Mouse (Mus musculus) myocyte (in vitro differentiated cells): ENCODE data around the gene Olfr11. TPM values are rescaled to one million over a fixed set of nuclear protein-coding genes. Genes with fewer than 3 reads are reported as not detected.

ENCODE experiments used
- H3K27me3 ChIP-seq: one replicate; pipeline ENCODE4 v1.6.1; 2011; ENCODE audit not compliant: control insufficient read depth, insufficient read depth, insufficient read length
- H3K36me3 ChIP-seq: one replicate; pipeline ENCODE4 v1.6.1; 2011; ENCODE audit not compliant: control insufficient read depth, insufficient read depth
- H3K4me2 ChIP-seq: one replicate; pipeline ENCODE4 v1.6.1; 2011; ENCODE audit warnings: low read depth, control low read depth
- H3K4me3 ChIP-seq: one replicate; pipeline ENCODE4 v1.5.1; 2011; ENCODE audit warnings: mild to moderate bottlenecking, control low read depth, moderate library complexity
- H3K79me2 ChIP-seq: one replicate; pipeline ENCODE4 v1.6.1; 2011; ENCODE audit not compliant: control insufficient read depth, insufficient read depth
- H3ac ChIP-seq: one replicate; pipeline ENCODE4 v1.6.1; 2011; ENCODE audit not compliant: control insufficient read depth, insufficient read length
- CEBPB ChIP-seq: IDR thresholded peaks from 2 replicates; pipeline ENCODE4 v1.6.1; 2011; ENCODE audit warnings: mild to moderate bottlenecking, moderate library complexity; ENCODE audit not compliant: poor library complexity, insufficient read depth, severe bottlenecking
- E2F4 ChIP-seq: IDR thresholded peaks from one replicate; pipeline ENCODE4 v1.6.1; 2011; ENCODE audit warnings: mild to moderate bottlenecking, control low read depth, moderate library complexity; ENCODE audit not compliant: insufficient read depth
- MAX ChIP-seq: IDR thresholded peaks from one replicate; pipeline ENCODE4 v1.6.1; 2011; ENCODE audit warnings: low read depth, mild to moderate bottlenecking, control low read depth
- MYOD1 ChIP-seq, 3 experiments: IDR thresholded peaks; one replicate each; pipeline ENCODE4 v1.6.1; 2011; ENCODE audit warnings: control low read depth in 2 of 3, low read depth in 2 of 3, mild to moderate bottlenecking in 2 of 3, moderate library complexity in 1 of 3; ENCODE audit not compliant: insufficient read length in 2 of 3, control insufficient read depth in 1 of 3
- MYOG ChIP-seq, 3 experiments: IDR thresholded peaks; one replicate each; pipeline ENCODE4 v1.6.1; 2011; ENCODE audit warnings: control low read depth in 2 of 3, low read depth in 2 of 3, mild to moderate bottlenecking in 2 of 3; ENCODE audit not compliant: insufficient read length in 2 of 3, control insufficient read depth in 1 of 3, insufficient read depth in 1 of 3
- POLR2A ChIP-seq: IDR thresholded peaks from one replicate; pipeline ENCODE4 v1.6.1; 2011; ENCODE audit warnings: low read depth, mild to moderate bottlenecking, control low read depth, moderate library complexity; ENCODE audit not compliant: insufficient read length
- POLR2AphosphoS2 ChIP-seq: IDR thresholded peaks from one replicate; pipeline ENCODE4 v1.6.1; 2011; ENCODE audit warnings: low read depth, control low read depth; ENCODE audit not compliant: insufficient read length
- REST ChIP-seq: IDR thresholded peaks from one replicate; pipeline ENCODE4 v1.6.1; 2011; ENCODE audit warnings: mild to moderate bottlenecking, control low read depth, moderate library complexity; ENCODE audit not compliant: insufficient read depth, insufficient read length
- SRF ChIP-seq: IDR thresholded peaks from one replicate; pipeline ENCODE4 v1.6.1; 2011; ENCODE audit warnings: low read depth; ENCODE audit not compliant: control insufficient read depth, insufficient read length
- TCF12 ChIP-seq: IDR thresholded peaks from one replicate; pipeline ENCODE4 v1.6.1; 2011; ENCODE audit warnings: mild to moderate bottlenecking, control low read depth; ENCODE audit not compliant: poor library complexity, insufficient read depth, severe bottlenecking
- TCF3 ChIP-seq: IDR thresholded peaks from one replicate; pipeline ENCODE4 v1.6.1; 2011; ENCODE audit warnings: low read depth, control low read depth; ENCODE audit not compliant: insufficient read length
- USF1 ChIP-seq: IDR thresholded peaks from one replicate; pipeline ENCODE4 v1.6.1; 2011; ENCODE audit warnings: low read depth, mild to moderate bottlenecking, control low read depth, moderate library complexity
- polyA plus RNA-seq: library from polyadenylated mRNA; unstranded; fragments of >200 nt; fragmentation: generic; extraction: Trizol; gene quantifications from one replicate; pipeline ENCODE4 v1.2.1, GENCODE M21; 2012; ENCODE audit warnings: missing spikeins

Olfr11 gene
- polyA plus RNA-seq, result not detected

DNA sequence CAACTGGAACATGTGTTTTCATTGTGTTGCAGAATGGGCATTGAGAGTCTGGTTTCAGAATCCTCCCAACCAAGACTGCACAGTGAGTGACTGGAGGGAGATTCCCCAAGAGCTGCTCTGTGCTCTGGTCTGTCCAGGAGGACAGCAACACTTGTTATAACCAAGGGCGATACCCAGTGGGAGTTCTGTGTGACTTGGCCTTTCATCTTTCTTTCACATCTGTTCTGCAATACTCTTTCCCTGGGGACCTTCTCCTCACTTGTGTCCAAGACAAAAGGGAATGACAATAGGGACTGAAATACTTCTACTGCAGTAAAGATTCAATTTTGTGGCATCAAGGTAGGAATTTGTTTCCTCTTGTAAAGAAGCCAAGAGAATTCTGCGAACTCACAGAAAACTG lies at the start of gene Olfr11:
Olfr11 (minus strand) TSS at position 101 of the 400 bp plus-strand sequence.
- H3K27me3 ChIP-seq, result no peaks in the 10 kb centered on the region
- no peaks in the 10 kb centered on the region for H3K79me2 ChIP-seq
- TF ChIP-seq MYOG (IDR thresholded peaks at IDR 0.05; ENCODE audit: control insufficient read depth in 1 of 3, insufficient read depth in 1 of 3, insufficient read length in 2 of 3, low read depth in 2 of 3) (no peak), POLR2A (no peak), MYOD1 (IDR thresholded peaks at IDR 0.05; ENCODE audit: control insufficient read depth in 1 of 3, insufficient read length in 2 of 3, low read depth in 2 of 3) (no peak), USF1 (no peak), REST (no peak), SRF (no peak)
- no peak within 1 kb of the TSS for H3K4me2 ChIP-seq
- no peak within 1 kb of the TSS for H3K4me3 ChIP-seq
- H3K36me3 ChIP-seq, result no peaks in the 10 kb centered on the region
- no peak within 1 kb of the TSS for H3ac ChIP-seq

DNA sequence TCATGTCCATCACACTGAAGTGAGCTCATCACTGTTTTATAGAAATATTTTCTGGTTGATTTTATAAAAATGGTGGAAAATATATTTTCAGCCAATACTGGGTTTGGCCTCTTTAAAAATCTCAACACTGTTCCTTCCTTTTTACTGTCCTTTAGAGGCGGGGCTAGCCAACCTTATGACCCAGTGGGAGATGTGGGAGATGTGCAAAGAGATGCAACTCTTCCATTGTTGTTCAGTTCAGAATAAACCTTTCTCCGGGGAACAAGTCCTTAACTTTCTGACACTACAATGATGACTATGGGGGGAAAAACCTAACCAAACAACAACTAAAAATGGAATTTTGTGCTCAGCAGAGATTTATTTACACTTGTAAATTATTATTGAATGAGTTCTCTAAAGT lies 35.0 kb upstream of the Olfr11 start, which contains the start of gene Olfr1360:
Olfr1360 (minus strand) TSS at position 101 of the 400 bp plus-strand sequence.
- TF ChIP-seq USF1 (no peak), TCF12 (no peak), MYOD1 (IDR thresholded peaks at IDR 0.05; ENCODE audit: control insufficient read depth in 1 of 3, insufficient read length in 2 of 3, low read depth in 2 of 3) (no peak), POLR2A (no peak), REST (no peak), CEBPB (no peak), SRF (no peak), POLR2AphosphoS2 (no peak), MYOG (IDR thresholded peaks at IDR 0.05; ENCODE audit: control insufficient read depth in 1 of 3, insufficient read depth in 1 of 3, insufficient read length in 2 of 3, low read depth in 2 of 3) (no peak), MAX (no peak), TCF3 (no peak), E2F4 (no peak)
- Histone ChIP-seq H3K4me2 (no peak within 1 kb of the TSS), H3K4me3 (no peak within 1 kb of the TSS), H3K36me3 (no peaks in the 10 kb centered on the region), H3K27me3 (no peaks in the 10 kb centered on the region), H3ac (no peak within 1 kb of the TSS), H3K79me2 (no peaks in the 10 kb centered on the region)

DNA sequence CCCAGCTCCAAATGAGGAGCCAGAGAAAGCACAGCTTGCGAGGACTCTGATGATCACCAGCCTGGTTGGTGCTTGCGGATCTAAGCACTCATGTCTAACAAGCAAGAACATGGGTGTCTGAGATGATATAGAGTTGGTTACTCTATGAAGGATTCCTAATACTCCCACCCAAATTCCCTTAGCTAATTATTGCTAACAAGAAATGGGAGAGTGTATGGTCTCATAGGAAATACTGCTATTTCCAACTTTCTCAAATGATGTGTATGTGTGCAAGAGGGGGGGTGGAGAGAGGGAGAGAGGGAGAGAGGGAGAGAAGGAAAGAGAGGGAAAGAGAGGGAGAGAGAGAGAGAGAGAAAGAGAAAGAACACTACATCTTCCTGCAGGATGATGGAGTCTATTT lies 21.0 kb upstream of the Olfr11 start, which contains the start of gene Olfr1361:
Olfr1361 (minus strand) TSS at position 101 of the 400 bp plus-strand sequence.
- Histone ChIP-seq H3K27me3 (no peaks in the 10 kb centered on the region), H3K4me3 (no peak within 1 kb of the TSS), H3ac (no peak within 1 kb of the TSS), H3K36me3 (no peaks in the 10 kb centered on the region), H3K79me2 (no peaks in the 10 kb centered on the region), H3K4me2 (no peak within 1 kb of the TSS)
- TF ChIP-seq SRF (no peak), MYOD1 (IDR thresholded peaks at IDR 0.05; ENCODE audit: control insufficient read depth in 1 of 3, insufficient read length in 2 of 3, low read depth in 2 of 3) (no peak), TCF3 (no peak), POLR2A (no peak), MAX (no peak), REST (no peak), TCF12 (no peak), CEBPB (no peak), USF1 (no peak), MYOG (IDR thresholded peaks at IDR 0.05; ENCODE audit: control insufficient read depth in 1 of 3, insufficient read depth in 1 of 3, insufficient read length in 2 of 3, low read depth in 2 of 3) (no peak), POLR2AphosphoS2 (no peak), E2F4 (no peak)

DNA sequence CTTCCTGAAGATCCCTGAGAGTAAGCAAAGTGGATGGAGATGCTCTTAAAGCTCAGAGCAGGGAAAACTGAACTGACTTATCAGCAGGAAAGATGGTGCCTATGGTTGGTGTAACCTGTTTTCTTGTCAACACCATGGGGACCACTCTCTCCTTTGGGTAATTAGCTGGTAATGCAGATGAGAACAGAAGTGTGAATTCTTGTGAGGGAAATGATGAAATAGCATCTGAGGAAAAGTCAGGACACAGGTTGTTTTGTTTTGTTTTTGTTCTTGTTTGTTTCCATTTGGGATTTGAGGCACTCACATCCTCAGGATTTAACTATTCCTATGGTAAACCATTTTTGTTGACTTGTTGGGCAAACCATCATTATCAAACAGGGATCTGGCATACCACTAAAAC lies 28.4 kb downstream of the Olfr11 start, which contains the start of gene Olfr1362:
Olfr1362 (minus strand) TSS at position 101 of the 400 bp plus-strand sequence.
- TF ChIP-seq MYOG (IDR thresholded peaks at IDR 0.05; ENCODE audit: control insufficient read depth in 1 of 3, insufficient read depth in 1 of 3, insufficient read length in 2 of 3, low read depth in 2 of 3) (no peak), USF1 (no peak), REST (no peak), CEBPB (no peak), MAX (no peak), E2F4 (no peak), POLR2AphosphoS2 (no peak), TCF12 (no peak), SRF (no peak), POLR2A (no peak), MYOD1 (IDR thresholded peaks at IDR 0.05; ENCODE audit: control insufficient read depth in 1 of 3, insufficient read length in 2 of 3, low read depth in 2 of 3) (no peak), TCF3 (no peak)
- no peak within 1 kb of the TSS for H3K4me3 ChIP-seq
- H3K36me3 ChIP-seq, result no peaks in the 10 kb centered on the region
- no peaks in the 10 kb centered on the region for H3K79me2 ChIP-seq
- no peak within 1 kb of the TSS for H3ac ChIP-seq
- H3K4me2 ChIP-seq, result no peak within 1 kb of the TSS
- H3K27me3 ChIP-seq, result no peaks in the 10 kb centered on the region

DNA sequence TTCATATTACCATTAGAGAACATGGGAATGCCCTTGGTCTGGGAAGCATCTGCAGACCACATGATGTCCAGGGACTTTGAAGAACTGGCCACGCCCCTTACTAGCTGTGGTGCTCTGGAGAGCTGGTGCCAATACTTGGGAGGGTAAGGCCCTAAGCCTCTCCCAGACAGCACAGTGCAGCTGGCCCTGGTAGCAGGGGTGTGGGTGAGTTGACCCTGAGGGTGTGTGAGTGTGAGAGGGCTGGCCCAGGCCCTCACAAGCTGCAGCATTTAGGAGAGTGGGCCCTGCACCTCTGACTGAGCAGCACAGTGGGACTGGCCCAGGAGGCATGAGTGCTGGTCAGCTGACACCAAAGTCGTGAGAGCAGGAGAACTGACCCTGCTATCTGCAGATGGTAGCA lies 50.7 kb downstream of the Olfr11 start:
- H3K4me2 ChIP-seq, result no peak overlapping the region
- H3ac ChIP-seq, result no peak overlapping the region
- H3K79me2 ChIP-seq, result no peaks in the 10 kb centered on the region
- TF ChIP-seq TCF3 (no peak), POLR2AphosphoS2 (no peak), CEBPB (no peak), MYOG (IDR thresholded peaks at IDR 0.05; ENCODE audit: control insufficient read depth in 1 of 3, insufficient read depth in 1 of 3, insufficient read length in 2 of 3, low read depth in 2 of 3) (no peak), MAX (no peak), SRF (no peak)
- H3K4me3 ChIP-seq, result no peak overlapping the region
- no peaks in the 10 kb centered on the region for H3K36me3 ChIP-seq
- no peaks in the 10 kb centered on the region for H3K27me3 ChIP-seq

Other genes with a start within 250 kb of the Olfr11 start
- gene Zkscan3, start 239.8 kb downstream of the Olfr11 start, polyA plus RNA-seq, result 13.6 TPM
- 0.13 TPM for gene Pgbd1, start 201.5 kb downstream of the Olfr11 start, polyA plus RNA-seq
- 6.3 TPM for gene Zscan26, start 188.8 kb downstream of the Olfr11 start, polyA plus RNA-seq
- gene Nkapl, start 174.0 kb downstream of the Olfr11 start, polyA plus RNA-seq, result 0.05 TPM
- not detected for gene Zkscan4, start 163.6 kb downstream of the Olfr11 start, polyA plus RNA-seq
- not detected for gene Gm10065, start 163.1 kb downstream of the Olfr11 start, polyA plus RNA-seq
- 0.71 TPM for gene AK157302, start 147.3 kb downstream of the Olfr11 start, polyA plus RNA-seq
- 29.0 TPM for gene Gm11273, start 141.1 kb downstream of the Olfr11 start, polyA plus RNA-seq
- 1.9 TPM for gene Zkscan8, start 111.4 kb downstream of the Olfr11 start, polyA plus RNA-seq
- 0.02 TPM for gene Olfr1366, start 99.7 kb downstream of the Olfr11 start, polyA plus RNA-seq
- gene Olfr1535, start 82.6 kb downstream of the Olfr11 start, polyA plus RNA-seq, result not detected
- not detected for gene Olfr1364, start 60.8 kb downstream of the Olfr11 start, polyA plus RNA-seq
- gene Olfr1362, start 28.5 kb downstream of the Olfr11 start, polyA plus RNA-seq, result not detected
- gene Olfr1361, start 20.9 kb upstream of the Olfr11 start, polyA plus RNA-seq, result not detected
- not detected for gene Olfr1360, start 34.9 kb upstream of the Olfr11 start, polyA plus RNA-seq
- not detected for gene Olfr1359, start 55.6 kb upstream of the Olfr11 start, polyA plus RNA-seq
- gene Hist1h2bl, start 73.6 kb upstream of the Olfr11 start, polyA plus RNA-seq, result 2.7 TPM
- 6.4 TPM for gene Hist1h2ai, start 73.9 kb upstream of the Olfr11 start, polyA plus RNA-seq
- gene Hist1h3h, start 75.1 kb upstream of the Olfr11 start, polyA plus RNA-seq, result 9.0 TPM
- gene Hist1h2bm, start 79.5 kb upstream of the Olfr11 start, polyA plus RNA-seq, result 1.3 TPM
- 1.3 TPM for gene Hist1h4j, start 92.5 kb upstream of the Olfr11 start, polyA plus RNA-seq
- gene Hist1h4k, start 108.0 kb upstream of the Olfr11 start, polyA plus RNA-seq, result 6.3 TPM
- gene Hist1h2ak, start 111.3 kb upstream of the Olfr11 start, polyA plus RNA-seq, result 2.3 TPM
- 1.8 TPM for gene Hist1h2bn, start 111.6 kb upstream of the Olfr11 start, polyA plus RNA-seq
- gene Hist1h1b, start 138.1 kb upstream of the Olfr11 start, polyA plus RNA-seq, result 1.7 TPM
- 10.6 TPM for gene Hist1h3i, start 140.9 kb upstream of the Olfr11 start, polyA plus RNA-seq
- 6.8 TPM for gene Hist1h2an, start 144.7 kb upstream of the Olfr11 start, polyA plus RNA-seq
- gene Hist1h2bp, start 144.9 kb upstream of the Olfr11 start, polyA plus RNA-seq, result 0.89 TPM
- 72.0 TPM for gene Hist1h2bq, start 167.7 kb upstream of the Olfr11 start, polyA plus RNA-seq
- gene Hist1h2ao, start 167.9 kb upstream of the Olfr11 start, polyA plus RNA-seq, result not detected
- gene Hist1h4m, start 169.2 kb upstream of the Olfr11 start, polyA plus RNA-seq, result not detected
- gene Hist1h4n, start 189.7 kb upstream of the Olfr11 start, polyA plus RNA-seq, result 19.7 TPM
- 730 TPM for gene Hist1h2ap, start 191.0 kb upstream of the Olfr11 start, polyA plus RNA-seq
- gene Hist1h2br, start 191.2 kb upstream of the Olfr11 start, polyA plus RNA-seq, result 71.7 TPM